Mouse (Mus musculus) hindbrain, embryonic 14.5 days (tissue): Measurements from ENCODE around the gene Dact2. TPM values are rescaled to one million over a fixed set of nuclear protein-coding genes. Genes with fewer than 3 reads are reported as not detected.

Experiments used
- ATAC-seq: fragments of 200-750 bp; cut with Nextera tagmentation; 2 replicates; pipeline ENCODE4 v1.8.0; 2017; ENCODE audit warnings: moderate number of reproducible peaks, mild to moderate bottlenecking, moderate TSS enrichment, moderate library complexity; ENCODE audit not compliant: low FRiP score
- DNase-seq: peaks from one replicate; pipeline ENCODE4 v3.0.0-alpha.2; 2015; ENCODE audit warnings: low spot score
- H3K27ac ChIP-seq: fragments of 300-500 bp; sonication (generic); 2 replicates; pipeline ENCODE4 v1.5.1; 2014; ENCODE audit warnings: mild to moderate bottlenecking, moderate library complexity
- H3K27me3 ChIP-seq: fragments of 300-500 bp; sonication (generic); 2 replicates; pipeline ENCODE4 v1.6.1; 2014; ENCODE audit warnings: mild to moderate bottlenecking, low read length, mixed read lengths; ENCODE audit not compliant: control insufficient read depth, insufficient read depth
- H3K36me3 ChIP-seq: fragments of 300-500 bp; sonication (generic); replicated peaks from 2 replicates; pipeline ENCODE4 v1.6.1; 2014; ENCODE audit not compliant: control insufficient read depth, insufficient read depth
- H3K4me1 ChIP-seq: fragments of 300-500 bp; sonication (generic); replicated peaks from 2 replicates; pipeline ENCODE4 v1.6.1; 2014; ENCODE audit warnings: antibody characterized with exemption, low read length, mixed read lengths; ENCODE audit not compliant: control insufficient read depth, insufficient read depth
- H3K4me2 ChIP-seq: fragments of 300-500 bp; sonication (generic); replicated peaks from 2 replicates; pipeline ENCODE4 v1.6.1; 2014; ENCODE audit warnings: mild to moderate bottlenecking, moderate library complexity
- H3K4me3 ChIP-seq: fragments of 300-500 bp; sonication (generic); replicated peaks from 2 replicates; pipeline ENCODE4 v1.5.1; 2014; ENCODE audit warnings: mild to moderate bottlenecking, low read length
- H3K9ac ChIP-seq: fragments of 300-500 bp; sonication (generic); 2 replicates; pipeline ENCODE4 v1.6.1; 2014
- H3K9me3 ChIP-seq: fragments of 300-500 bp; sonication (generic); 2 replicates; pipeline ENCODE4 v1.6.1; 2016; ENCODE audit warnings: low read length; ENCODE audit not compliant: control insufficient read depth
- WGBS: fragments of 180-500 bp; shearing (Covaris S2); extraction: QIAGEN DNeasy Blood & Tissue Kit; methylation state at CpG from one replicate; pipeline ENCODE4 v1.1.7; 2014; 5-methylcytosine and 5-hydroxymethylcytosine counted together
- polyA plus RNA-seq: library from polyadenylated mRNA; unstranded; fragments of >200 nt; fragmentation: Nextera tagmentation; extraction: Ambion mirVana; gene quantifications from 2 replicates; pipeline ENCODE4 v1.2.1, GENCODE M21; 2014

Gene Dact2
- 3.0 and 3.1 TPM in 2 replicates for polyA plus RNA-seq

DNA sequence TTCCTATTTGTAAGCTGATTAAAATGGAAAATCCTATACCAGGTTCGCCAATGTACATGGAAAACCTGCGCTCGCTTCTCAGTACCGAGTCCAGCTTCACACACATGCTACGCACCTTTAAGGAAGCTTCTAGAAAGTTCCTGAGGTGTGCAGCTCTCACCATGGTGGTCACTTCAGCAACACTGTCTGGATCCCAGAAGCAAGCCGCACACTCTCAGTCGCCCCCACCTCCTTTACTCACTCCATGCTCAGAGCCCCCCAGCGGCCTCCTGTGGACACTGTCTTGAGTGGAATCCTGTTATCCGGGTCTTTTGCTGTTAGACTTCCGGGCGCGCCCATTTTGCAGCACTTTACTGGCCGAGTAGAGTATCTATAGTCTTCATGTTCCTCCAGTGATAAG lies at the start of gene Dact2:
Gene Dact2, minus strand, starts transcription at position 244 of the 400 bp plus-strand sequence.
- H3K9ac ChIP-seq: peak within 1 kb of the TSS; percentile 79
- peaks cover 10% of the 10 kb centered on the region; the same call in 1 of the 2 replicates for H3K4me1 ChIP-seq
- peak within 1 kb of the TSS; percentile 54; the same call in 1 of the 2 replicates for H3K27ac ChIP-seq
- peak; percentile 53 for DNase-seq
- no peaks in the 10 kb centered on the region for H3K9me3 ChIP-seq
- peaks cover 59% of the 10 kb centered on the region for H3K27me3 ChIP-seq
- peak within 1 kb of the TSS; percentile 76 for H3K4me3 ChIP-seq
- peak; percentile 49 for ATAC-seq
- H3K36me3 ChIP-seq: no peaks in the 10 kb centered on the region
- peak within 1 kb of the TSS; percentile 95 for H3K4me2 ChIP-seq
- WGBS: 54% methylated on average over 13 of the region's 13 CpGs

- ATAC-seq: no peak
- H3K9me3 ChIP-seq: no peaks in the 10 kb centered on the region
- no peaks in the 10 kb centered on the region for H3K4me1 ChIP-seq
- DNase-seq: no peak
- WGBS: 83% methylated on average over 7 of the region's 7 CpGs
- H3K27me3 ChIP-seq: no peaks in the 10 kb centered on the region
- H3K4me2 ChIP-seq: no peak overlapping the region
- H3K36me3 ChIP-seq: no peaks in the 10 kb centered on the region
- no peak overlapping the region for H3K4me3 ChIP-seq
- no peak overlapping the region for H3K9ac ChIP-seq
- H3K27ac ChIP-seq: no peak overlapping the region
Observed at GRCm38 (mm10) chr17:14252456-14252855, 48.4 kb upstream of the Dact2 start.

GRCm38 (mm10) chr17:14250401-14250800 lies 46.3 kb upstream of the Dact2 start:
- DNase-seq: no peak
- H3K36me3 ChIP-seq: no peaks in the 10 kb centered on the region
- no peak for ATAC-seq
- H3K4me3 ChIP-seq: no peak overlapping the region
- H3K4me2 ChIP-seq: no peak overlapping the region
- H3K9me3 ChIP-seq: no peaks in the 10 kb centered on the region
- no peaks in the 10 kb centered on the region for H3K4me1 ChIP-seq
- no peaks in the 10 kb centered on the region for H3K27me3 ChIP-seq
- 72% methylated on average over 8 of the region's 8 CpGs for WGBS
- H3K27ac ChIP-seq: no peak overlapping the region
- H3K9ac ChIP-seq: no peak overlapping the region

DNA sequence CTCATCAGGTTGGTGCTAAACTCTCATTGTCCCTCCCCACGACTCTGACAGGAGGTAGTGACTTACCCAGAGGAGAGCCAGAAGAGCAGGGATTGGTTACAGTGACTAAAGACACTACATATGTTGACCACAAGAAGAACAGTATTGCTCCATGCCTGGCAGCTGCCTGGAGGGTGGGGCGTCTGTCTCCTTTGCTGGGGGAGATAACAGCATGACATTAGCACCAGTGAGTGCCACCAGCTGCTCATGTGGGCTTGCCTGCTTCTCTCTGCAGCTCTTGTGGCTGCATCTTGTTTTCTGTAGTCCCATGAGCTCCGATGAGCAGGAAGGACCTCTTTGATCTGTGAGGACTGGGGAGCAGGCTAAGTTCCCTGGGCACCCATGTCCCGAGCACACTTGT lies 45.5 kb upstream of the Dact2 start:
- no peak overlapping the region for H3K27ac ChIP-seq
- DNase-seq: no peak
- 76% methylated on average over 4 of the region's 4 CpGs for WGBS
- ATAC-seq: no peak
- H3K4me3 ChIP-seq: no peak overlapping the region
- no peaks in the 10 kb centered on the region for H3K9me3 ChIP-seq
- H3K36me3 ChIP-seq: no peaks in the 10 kb centered on the region
- H3K9ac ChIP-seq: no peak overlapping the region
- H3K4me1 ChIP-seq: no peaks in the 10 kb centered on the region
- H3K4me2 ChIP-seq: no peak overlapping the region
- H3K27me3 ChIP-seq: no peaks in the 10 kb centered on the region

DNA sequence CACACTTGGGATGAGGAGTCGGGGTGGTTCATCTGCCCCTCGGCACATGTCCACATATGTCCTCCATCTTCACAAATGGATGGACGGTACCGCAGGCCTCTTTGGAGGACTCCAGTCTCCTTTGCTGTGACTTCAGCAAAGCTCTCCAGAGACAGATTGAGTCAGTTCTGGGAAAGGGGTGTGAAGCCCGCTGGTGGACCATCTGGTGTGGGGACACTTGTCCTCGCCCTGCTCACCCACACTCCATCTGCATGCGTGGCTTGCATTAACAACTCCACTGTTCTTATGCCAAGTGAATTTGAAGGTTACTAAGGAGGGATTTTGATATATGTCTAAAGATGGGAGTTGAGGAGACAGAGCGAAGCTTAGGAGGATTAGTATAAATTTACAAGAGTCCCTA lies 43.8 kb upstream of the Dact2 start:
- Histone ChIP-seq H3K4me2 (no peak overlapping the region), H3K4me1 (no peaks in the 10 kb centered on the region), H3K36me3 (no peaks in the 10 kb centered on the region), H3K9ac (no peak overlapping the region), H3K4me3 (no peak overlapping the region), H3K27me3 (no peaks in the 10 kb centered on the region), H3K27ac (no peak overlapping the region), H3K9me3 (no peaks in the 10 kb centered on the region)
- ATAC-seq (no peak), DNase-seq (no peak)
- 90% methylated on average over 8 of the region's 8 CpGs for WGBS

DNA sequence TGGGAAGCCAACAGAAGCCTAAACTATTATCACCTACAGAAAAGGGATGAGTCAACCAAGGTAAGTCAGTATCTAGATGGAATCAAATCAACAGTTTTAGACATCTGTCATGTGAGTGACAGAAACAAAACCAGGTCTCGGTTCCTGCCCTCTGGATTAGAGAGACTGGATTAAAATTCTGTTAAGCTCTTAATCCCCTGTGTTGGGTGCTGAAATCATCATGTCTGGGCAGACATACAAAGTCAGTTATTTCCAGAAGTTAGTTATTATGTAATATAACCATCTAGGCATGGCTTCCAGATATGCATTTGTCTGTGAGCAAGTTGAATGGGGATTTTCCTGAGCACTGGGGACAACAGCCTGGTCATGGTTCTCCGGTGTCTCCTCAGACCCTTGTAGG lies 42.2 kb upstream of the Dact2 start:
- DNase-seq (no peak), ATAC-seq (no peak)
- no peak overlapping the region for H3K4me2 ChIP-seq
- 90% methylated on average over 2 of the region's 2 CpGs for WGBS
- H3K4me1 ChIP-seq: no peaks in the 10 kb centered on the region
- H3K9ac ChIP-seq: no peak overlapping the region
- H3K9me3 ChIP-seq: no peaks in the 10 kb centered on the region
- no peaks in the 10 kb centered on the region for H3K36me3 ChIP-seq
- H3K27ac ChIP-seq: no peak overlapping the region
- H3K4me3 ChIP-seq: no peak overlapping the region
- H3K27me3 ChIP-seq: no peaks in the 10 kb centered on the region

DNA sequence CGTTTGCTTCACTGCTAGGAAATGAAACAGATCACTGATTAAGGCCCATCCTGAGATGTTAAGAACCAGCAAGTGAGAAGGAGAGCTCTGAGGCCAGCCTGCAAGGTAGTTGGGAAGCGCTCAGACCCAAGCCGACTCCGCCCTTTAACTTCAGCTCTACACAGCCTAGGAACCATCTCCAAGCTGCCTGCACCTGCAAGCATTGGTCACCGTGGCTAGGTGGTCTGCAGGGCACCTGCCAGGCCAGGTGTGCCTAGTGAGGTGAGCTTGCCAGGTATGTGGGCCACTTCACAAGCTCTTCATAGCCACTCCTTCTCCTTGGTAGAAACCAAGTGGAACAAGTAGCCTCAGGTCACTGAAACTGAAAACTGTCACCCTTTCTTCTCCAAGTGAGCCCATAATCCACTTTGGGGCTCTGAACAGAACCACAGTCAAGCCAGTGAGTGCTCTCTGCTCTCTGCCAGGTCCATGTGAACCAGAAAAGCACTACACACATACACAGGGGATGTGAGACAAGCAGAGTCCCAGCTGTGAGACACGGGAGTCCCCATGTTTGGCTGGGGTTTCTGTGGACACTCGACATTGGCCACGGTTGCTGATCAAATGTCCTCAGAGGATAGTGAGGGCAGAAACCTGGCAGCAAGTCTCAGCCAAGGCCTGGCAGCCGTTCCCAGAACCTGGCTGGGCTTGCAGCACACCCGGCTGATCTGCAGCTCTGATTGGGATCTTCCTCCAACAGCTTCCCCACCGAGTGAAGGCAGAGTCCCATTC lies 40.3 kb upstream of the Dact2 start:
- WGBS: 69% methylated on average over 11 of the region's 11 CpGs
- no peaks in the 10 kb centered on the region for H3K9me3 ChIP-seq
- no peaks in the 10 kb centered on the region for H3K4me1 ChIP-seq
- DNase-seq (no peak), ATAC-seq (no peak)
- H3K4me3 ChIP-seq: no peak overlapping the region
- no peaks in the 10 kb centered on the region for H3K27me3 ChIP-seq
- H3K36me3 ChIP-seq: no peaks in the 10 kb centered on the region
- no peak overlapping the region for H3K27ac ChIP-seq
- H3K4me2 ChIP-seq: no peak overlapping the region
- H3K9ac ChIP-seq: no peak overlapping the region

DNA sequence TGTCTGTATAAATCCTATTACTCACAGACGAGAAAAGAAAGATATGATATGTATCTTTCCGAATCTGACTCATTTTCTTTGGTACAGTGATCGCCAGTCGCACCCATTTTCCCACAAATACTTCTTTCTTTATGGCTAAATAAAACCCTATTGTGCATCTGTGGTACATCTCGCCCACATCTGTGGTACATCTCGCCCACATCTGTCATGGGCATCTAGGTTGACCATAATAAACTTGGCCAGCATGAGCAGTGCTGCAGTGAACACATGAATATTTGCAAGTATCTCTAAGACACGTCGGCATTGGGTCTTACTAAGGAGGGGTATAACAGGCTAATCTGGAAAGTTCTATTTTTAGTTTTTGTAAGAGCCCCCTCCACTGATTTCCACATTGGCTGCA lies 38.5 kb upstream of the Dact2 start:
- DNase-seq (no peak), ATAC-seq (no peak)
- no peak overlapping the region for H3K4me3 ChIP-seq
- H3K9me3 ChIP-seq: no peaks in the 10 kb centered on the region
- H3K27ac ChIP-seq: no peak overlapping the region
- H3K4me1 ChIP-seq: no peaks in the 10 kb centered on the region
- no peaks in the 10 kb centered on the region for H3K27me3 ChIP-seq
- no peak overlapping the region for H3K4me2 ChIP-seq
- 95% methylated on average over 8 of the region's 8 CpGs for WGBS
- H3K36me3 ChIP-seq: no peaks in the 10 kb centered on the region
- no peak overlapping the region for H3K9ac ChIP-seq

- WGBS: 89% methylated on average over 10 of the region's 10 CpGs
- no peaks in the 10 kb centered on the region for H3K27me3 ChIP-seq
- DNase-seq (no peak), ATAC-seq (no peak)
- H3K4me1 ChIP-seq: no peaks in the 10 kb centered on the region
- H3K9me3 ChIP-seq: no peaks in the 10 kb centered on the region
- H3K9ac ChIP-seq: no peak overlapping the region
- no peak overlapping the region for H3K4me3 ChIP-seq
- no peaks in the 10 kb centered on the region for H3K36me3 ChIP-seq
- H3K4me2 ChIP-seq: no peak overlapping the region
- H3K27ac ChIP-seq: no peak overlapping the region
Observed at GRCm38 (mm10) chr17:14239960-14240359, 35.9 kb upstream of the Dact2 start.

- Histone ChIP-seq H3K27ac (no peak overlapping the region), H3K4me1 (no peaks in the 10 kb centered on the region), H3K36me3 (no peaks in the 10 kb centered on the region), H3K9me3 (no peaks in the 10 kb centered on the region), H3K4me3 (no peak overlapping the region), H3K9ac (no peak overlapping the region), H3K27me3 (no peaks in the 10 kb centered on the region), H3K4me2 (no peak overlapping the region)
- ATAC-seq (no peak), DNase-seq (no peak)
- WGBS: 80% methylated on average over 6 of the region's 6 CpGs
Observed at GRCm38 (mm10) chr17:14237134-14237533, 33.0 kb upstream of the Dact2 start.
